Mouse (Mus musculus) layer of hippocampus, adult 18-20 months (tissue): ENCODE results near the gene Prn. TPM values are rescaled to one million over a fixed set of nuclear protein-coding genes. Genes with fewer than 3 reads are reported as not detected.

Experiments used
- DNase-seq, 2 experiments: peaks; one replicate each; pipeline ENCODE4 v3.0.0; 2022; ENCODE audit warnings: low spot score in 2 of 2
- total RNA-seq, 2 experiments: library from RNA; stranded (reverse); gene quantifications; 2 replicates each; pipeline ENCODE4 v1.2.3; 2021

Prn gene
- total RNA-seq, 2 experiments from 2014 or later = not detected

DNA sequence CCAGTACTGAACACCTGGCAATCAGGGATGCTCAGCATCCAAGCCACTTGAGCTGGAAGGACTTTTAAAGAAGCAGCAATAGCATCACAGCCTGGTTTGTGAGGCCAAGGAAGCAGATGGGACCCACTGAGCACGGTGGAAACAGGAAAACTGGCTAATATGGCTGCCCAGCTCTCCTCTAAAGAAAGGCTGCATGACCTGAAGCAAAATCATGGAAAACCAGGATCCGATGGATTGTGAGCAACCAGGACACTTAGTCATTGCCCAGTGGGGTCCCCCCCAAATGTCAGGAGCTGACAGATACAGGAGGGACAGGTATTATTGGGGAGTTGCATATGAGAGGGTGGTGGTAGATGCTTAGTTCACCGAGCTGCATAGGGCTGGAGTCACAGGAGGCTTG is 38.4 kb downstream of the Prn start:
- peak in 1 of 2 experiments; percentile 0 for DNase-seq

- DNase-seq = peak in 1 of 2 experiments; percentile 0
Measured at GRCm38 (mm10) chr2:131948916-131949639, 39.3 kb downstream of the Prn start.

DNA sequence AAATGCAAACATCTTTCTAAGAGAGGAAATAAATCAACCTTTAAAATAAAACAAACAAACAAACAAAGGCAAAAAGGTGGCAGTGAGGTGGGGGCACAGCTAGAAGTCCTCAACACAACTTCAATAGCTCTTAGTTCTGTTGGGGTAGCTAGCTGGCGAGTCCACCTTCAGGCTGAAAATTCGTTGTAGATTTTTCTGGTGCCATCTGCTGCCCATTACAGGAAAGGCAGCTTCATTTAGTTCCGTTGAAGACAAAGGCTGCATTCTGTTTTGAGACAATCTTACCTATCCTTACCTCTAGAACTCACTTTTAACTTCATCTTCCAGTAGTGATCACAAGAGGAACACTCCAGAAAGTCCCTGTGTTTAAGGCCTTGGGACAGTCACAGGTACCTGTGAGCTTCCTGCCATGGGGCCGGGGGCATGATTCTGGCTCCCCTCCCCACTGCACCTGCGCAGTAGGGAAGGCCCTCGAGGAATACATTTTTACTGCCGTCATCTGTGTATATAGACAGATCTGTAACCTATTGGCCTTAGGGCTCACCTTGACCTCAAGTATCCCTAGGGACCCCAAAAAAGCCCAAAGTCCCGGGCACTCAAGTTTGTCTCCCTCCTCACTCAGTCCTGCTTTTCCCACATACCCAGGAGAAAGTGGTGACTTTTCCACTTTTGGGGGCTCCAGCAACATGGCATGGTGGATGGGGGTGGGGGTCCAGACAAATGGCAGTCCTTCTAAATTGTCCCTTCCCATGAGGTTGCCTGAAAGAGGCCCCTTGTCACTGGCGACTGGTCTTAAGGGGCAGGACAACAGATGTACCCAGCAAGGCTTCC is 40.2 kb downstream of the Prn start:
- DNase-seq = peak in 1 of 2 experiments; percentile 81

GRCm38 (mm10) chr2:131950598-131951095 is 40.9 kb downstream of the Prn start, which contains the start of gene Prnd:
Gene Prnd, plus strand, starts transcription at chr2:131950861.
- no peak for DNase-seq

GRCm38 (mm10) chr2:131952456-131952855 is 42.7 kb downstream of the Prn start:
- no peak for DNase-seq

DNA sequence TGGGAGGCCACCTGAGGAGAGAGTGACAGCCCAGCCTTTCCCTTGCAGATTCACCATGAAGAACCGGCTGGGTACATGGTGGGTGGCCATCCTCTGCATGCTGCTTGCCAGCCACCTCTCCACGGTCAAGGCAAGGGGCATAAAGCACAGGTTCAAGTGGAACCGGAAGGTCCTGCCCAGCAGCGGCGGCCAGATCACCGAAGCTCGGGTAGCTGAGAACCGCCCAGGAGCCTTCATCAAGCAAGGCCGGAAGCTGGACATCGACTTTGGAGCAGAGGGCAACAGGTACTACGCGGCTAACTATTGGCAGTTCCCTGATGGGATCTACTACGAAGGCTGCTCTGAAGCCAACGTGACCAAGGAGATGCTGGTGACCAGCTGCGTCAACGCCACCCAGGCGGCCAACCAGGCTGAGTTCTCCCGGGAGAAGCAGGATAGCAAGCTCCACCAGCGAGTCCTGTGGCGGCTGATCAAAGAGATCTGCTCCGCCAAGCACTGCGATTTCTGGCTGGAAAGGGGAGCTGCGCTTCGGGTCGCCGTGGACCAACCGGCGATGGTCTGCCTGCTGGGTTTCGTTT is 43.3 kb downstream of the Prn start:
- DNase-seq = no peak

GRCm38 (mm10) chr2:131953711-131954110 is 44.0 kb downstream of the Prn start:
- no peak for DNase-seq

- DNase-seq = no peak
Measured at GRCm38 (mm10) chr2:131954835-131955234, 45.1 kb downstream of the Prn start.

DNA sequence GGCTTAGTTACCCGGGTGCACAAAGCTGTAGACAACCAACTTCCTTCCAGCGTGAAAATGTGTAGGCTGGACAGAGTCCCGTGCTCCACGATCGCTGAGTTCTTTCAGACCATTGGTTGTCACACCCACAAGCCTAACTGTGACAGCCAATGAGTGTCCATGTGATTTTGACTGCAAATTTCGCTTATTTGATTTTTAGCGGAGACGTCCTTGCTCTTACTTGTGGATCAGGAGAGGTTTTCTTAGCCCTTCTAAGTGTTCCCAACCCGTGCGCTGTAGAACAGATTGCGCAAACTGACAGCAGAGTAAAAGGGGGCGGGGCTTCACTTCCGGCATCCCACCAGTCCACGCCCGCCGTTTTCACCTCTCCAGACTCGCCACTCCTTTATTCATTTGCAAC is 45.5 kb downstream of the Prn start:
- DNase-seq = no peak

- no peak for DNase-seq
Measured at GRCm38 (mm10) chr2:131956336-131957256, 46.8 kb downstream of the Prn start.

DNA sequence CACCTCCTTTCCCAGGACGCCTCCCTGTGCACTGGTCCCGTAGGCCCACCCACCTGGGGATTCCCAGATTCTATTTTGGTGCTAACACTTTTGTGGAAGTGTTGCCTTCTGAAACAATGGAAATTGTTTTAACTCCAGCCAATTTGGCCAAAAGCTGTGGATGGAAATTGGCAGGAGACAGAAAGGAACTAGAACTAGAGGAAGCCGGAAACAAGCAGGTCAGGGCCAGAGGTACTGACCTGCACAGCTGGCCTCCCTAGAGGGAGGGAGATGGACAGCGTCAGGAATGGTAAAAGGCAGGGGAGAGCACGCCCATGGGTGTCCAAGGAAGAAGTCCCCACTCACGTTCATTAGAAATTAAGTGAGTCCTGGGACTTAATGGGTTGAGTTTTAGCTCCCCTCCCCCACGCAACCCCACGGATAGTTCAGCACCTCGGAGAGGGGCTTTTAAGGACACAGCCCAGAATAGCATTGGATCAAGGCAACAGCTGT is 48.0 kb downstream of the Prn start:
- DNase-seq = no peak

DNA sequence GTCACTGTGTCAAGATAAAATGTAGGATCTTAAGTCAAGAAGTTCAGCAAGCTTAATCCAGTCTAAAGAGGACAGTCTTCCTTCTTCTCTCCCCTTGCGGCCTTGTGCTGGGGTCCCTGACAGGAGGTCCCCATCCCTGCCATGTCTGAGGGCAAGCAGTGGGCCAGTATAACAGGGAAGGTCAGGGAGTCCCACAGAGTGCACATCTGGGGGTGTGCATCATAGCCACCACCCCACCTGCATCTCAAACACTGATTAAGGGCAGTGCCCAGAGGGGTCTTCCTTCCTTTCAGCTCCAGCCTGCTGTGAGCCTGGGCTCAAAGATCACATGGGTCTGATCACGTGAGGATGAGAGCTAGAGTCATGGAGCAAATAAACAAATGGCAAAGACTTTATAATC is 51.9 kb downstream of the Prn start:
- DNase-seq = no peak

DNA sequence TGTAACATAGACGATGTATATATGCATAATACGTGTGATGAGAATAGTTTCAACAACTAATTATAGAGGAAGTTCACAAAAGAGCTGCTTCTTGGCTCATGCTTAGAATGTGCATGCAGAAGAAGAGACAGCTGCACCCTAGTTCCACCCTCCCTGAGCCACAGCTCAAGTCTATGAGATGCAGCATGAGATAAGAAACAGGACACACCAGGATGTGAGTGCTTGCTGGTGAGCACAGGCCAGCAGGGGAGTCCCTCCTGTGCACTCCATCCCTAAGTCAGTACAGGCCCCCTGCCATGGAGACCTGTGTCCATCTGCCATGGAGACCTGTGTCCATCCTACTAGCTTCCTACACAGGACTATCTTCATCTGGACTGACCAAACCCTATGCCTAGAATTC is 60.8 kb downstream of the Prn start:
- DNase-seq = no peak

DNA sequence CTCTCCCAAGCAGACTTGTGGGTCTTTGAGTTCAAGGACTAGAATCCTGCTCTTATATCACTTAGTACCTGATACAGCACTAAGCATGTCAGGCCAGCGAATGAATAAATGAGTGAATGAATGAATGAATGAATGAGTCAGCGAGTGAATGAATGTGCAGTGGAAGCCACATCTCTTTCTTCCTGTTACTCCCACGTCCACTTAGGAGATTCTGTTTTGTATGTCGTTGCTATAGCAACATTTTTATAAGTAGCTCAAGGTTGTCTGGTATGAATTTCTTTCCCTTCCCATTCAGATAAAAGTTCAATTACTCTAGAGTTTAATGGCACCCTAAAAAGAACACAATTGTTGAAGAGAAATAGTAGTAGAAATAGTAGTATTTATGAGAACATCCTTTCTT is 61.3 kb downstream of the Prn start:
- no peak for DNase-seq

DNA sequence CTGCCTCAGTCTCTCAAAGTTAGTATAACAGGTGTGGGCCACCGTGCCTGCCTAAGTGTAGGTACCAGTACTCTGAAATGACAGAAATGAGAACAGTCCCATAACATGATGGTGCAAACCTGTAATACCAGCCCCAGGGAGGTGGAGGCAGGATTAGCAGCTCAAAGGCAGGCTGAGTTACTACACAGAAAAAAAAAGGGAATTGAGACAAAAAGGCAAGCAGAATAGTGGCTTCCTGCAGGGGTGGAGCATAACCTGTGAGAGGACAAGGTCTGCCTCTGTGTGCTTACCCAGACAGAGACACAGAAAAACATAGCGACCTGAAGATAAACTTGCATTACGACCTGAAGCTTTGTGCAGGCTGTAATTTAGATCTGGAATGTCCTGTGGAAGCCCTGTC is 66.9 kb downstream of the Prn start:
- no peak for DNase-seq

GRCm38 (mm10) chr2:131980866-131981265 is 71.1 kb downstream of the Prn start:
- no peak for DNase-seq

- DNase-seq = peak in 1 of 2 experiments; percentile 79
Measured at GRCm38 (mm10) chr2:131982546-131983196, 72.9 kb downstream of the Prn start.

DNA sequence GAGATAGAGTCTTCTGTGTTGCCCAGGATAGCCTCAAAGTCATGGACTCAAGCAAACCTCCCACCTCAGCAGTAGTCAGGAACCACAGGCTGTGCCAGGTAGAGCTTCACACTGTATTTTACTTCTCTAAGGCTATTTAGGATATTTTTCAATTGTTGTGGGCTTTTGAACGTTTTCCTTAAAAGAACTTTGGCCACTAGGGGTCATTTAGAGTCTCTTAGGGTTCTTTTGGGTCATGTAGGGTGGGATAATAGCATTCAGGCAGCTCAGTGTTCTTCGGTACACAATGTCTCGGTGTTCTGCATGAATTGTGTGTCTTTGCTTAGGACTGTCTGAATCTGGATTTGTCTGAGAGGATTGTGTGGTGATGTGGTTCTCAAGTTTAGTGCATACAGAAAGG is 78.2 kb downstream of the Prn start:
- DNase-seq = no peak

DNA sequence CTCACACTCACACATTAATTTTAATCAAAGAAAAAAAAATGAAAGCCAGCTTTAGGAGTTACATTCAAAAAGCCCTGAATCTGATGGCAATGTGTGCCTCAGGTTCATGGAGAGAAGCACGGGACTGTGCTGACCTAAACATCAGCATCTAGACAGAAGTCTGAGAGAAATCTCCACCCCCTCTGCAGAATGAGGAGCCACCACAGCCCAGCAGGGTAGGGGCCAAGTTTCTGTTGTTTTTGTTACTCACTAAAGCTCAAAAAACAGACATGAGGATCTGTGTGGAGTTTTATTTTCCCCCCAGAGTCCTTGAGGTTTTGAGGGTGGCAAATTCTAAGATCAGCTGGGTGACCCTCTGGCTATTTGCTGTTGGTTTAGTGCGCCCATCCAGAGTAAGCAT is 78.8 kb downstream of the Prn start:
- no peak for DNase-seq

DNA sequence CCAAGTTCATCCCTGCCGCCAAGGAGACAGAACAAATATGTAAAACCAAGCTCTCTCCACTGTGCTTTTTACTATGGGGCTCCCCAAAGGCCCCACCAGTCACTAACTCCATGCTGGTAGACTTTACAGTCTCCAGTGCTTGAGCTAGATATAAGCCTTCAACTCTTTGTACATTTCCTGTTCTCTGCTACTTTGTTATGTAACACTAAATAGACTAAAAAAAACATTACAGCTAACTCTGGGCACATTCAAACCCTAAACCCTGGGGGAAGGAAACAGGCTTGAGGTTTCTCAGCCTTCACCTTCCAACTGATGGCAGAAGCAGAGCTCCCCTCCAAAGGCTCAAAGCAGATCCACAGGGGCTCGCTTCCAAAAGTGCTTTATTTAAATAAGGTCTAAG is 82.7 kb downstream of the Prn start:
- no peak for DNase-seq
